Mouse (Mus musculus): Measurements from ENCODE around the gene Actr3b.

Gene Actr3b

DNA sequence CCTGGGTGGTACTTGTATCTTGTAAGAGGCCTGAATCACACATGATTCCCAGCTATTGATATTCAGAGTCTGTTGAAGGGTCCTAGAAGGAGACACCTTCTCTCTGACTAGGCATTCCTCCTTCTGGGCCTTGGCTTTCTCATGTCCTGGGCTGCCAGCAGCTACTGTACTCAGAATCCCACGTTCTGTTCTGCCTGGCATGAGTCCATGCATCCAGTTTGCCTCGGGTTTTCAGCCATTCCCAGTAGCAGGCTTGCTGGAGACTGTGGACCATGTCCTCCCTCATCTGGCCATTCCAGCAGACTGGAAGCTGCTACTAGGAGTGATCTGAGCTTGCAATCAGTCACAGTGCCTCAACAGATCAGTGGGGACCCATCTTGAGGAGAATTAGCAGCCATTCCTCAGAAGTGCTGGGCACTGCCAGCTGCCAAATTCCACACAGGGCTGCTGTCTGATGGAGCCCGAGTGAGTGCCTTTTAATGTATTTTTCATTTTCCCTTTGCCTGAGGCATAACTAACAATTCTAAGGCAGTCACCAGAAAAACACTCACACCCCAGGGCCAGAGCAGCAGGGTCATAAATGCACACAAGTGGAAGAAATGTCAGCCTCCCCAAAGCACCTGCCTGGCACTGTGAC lies 130.1 kb downstream of the Actr3b start:
- DNase-seq: no peak

- DNase-seq: peak; percentile 23 to 58
Observed at GRCm38 (mm10) chr5:25891321-25891720, 131.5 kb downstream of the Actr3b start.
